Mouse (Mus musculus) monocyte, adult 5-6 weeks (primary cell): ENCODE data around the gene Arfip2. TPM values are rescaled to one million over a fixed set of nuclear protein-coding genes. Genes with fewer than 3 reads are reported as not detected.
A peak's percentile ranks its signal among the peaks of the same experiment; 100 is the strongest.

ENCODE experiments used
- ATAC-seq: fragments of 153-309, 156-312 bp; replicated peaks from 2 replicates; pipeline ENCODE4 v1.8.0; 2017; ENCODE audit warnings: mild to moderate bottlenecking; ENCODE audit not compliant: low TSS enrichment, insufficient number of reproducible peaks, severe bottlenecking, poor library complexity, low FRiP score
- total RNA-seq: library from RNA; stranded (forward); fragments of 200-1000, 200-491, 200-594 nt; gene quantifications from 3 replicates; pipeline ENCODE4 v1.2.3, GENCODE M21; 2017

Arfip2 gene
- total RNA-seq, 1 experiment from 2014 or later = 35.1 TPM

DNA sequence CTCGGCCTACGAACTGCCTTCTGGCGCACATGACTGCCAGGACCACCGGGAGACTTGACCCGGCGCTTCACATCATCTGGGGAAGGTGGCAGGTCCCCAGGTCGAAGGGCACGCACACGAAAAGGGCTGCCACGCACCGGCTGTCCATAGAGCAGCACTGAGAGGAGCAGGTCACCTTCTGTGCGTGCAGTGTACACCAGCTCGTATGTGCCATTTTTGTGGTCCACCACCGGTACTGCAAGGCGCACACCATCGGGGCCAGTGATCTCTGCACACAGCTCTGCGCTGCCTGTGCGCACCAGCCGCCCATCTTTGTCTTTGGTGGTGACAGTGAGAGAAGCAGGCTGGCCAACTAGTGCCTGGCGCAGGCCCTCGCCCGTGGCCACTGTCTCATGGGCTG, 22.4 kb downstream of the Arfip2 start:
- ATAC-seq = no peak

GRCm38 (mm10) chr7:105616561-105616960, 23.7 kb downstream of the Arfip2 start:
- no peak for ATAC-seq

GRCm38 (mm10) chr7:105615720-105616119, 24.5 kb downstream of the Arfip2 start:
- no peak for ATAC-seq

DNA sequence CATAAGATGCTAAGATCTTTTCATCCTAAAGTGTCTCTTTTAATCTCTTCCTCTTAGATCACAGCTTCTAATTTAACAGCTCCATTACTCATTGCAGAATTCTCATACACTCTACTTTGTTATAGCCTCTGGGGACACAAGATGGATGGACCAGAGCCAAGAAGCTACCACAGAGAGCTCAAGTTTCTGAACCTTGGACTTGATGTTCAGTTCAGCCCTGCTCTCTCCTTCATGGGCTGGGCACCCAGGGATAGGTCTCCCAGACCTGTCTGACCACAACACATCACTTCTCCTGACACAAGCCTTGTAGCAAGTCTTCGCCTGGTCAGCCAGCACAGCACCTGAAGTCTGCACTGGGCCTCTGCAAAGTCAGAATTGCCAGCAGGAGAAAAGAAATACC, 25.8 kb downstream of the Arfip2 start:
- ATAC-seq = no peak

GRCm38 (mm10) chr7:105611767-105612166, 28.4 kb downstream of the Arfip2 start:
- no peak for ATAC-seq

DNA sequence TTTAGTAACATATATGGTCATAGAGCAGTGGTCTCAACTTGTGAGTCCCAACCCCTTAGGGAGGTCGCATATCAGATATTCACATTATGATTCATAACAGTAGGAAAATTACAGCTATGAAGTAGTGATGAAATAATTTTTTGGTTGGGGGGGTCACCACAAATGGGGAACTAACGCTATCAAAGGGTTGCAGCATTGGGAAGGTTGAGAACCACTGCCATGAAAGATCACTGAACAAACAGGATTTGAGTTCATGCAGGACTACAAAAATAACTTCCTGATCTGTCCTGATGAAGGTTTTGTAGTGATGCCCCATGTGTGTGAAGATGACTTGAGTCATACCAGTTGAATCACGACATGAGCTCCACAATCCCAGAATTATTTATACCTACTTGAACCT, 31.7 kb downstream of the Arfip2 start:
- ATAC-seq = no peak

GRCm38 (mm10) chr7:105602860-105603623, 37.2 kb downstream of the Arfip2 start:
- ATAC-seq = peak; percentile 71

- no peak for ATAC-seq
Observed at GRCm38 (mm10) chr7:105590097-105590496, 50.1 kb downstream of the Arfip2 start.

DNA sequence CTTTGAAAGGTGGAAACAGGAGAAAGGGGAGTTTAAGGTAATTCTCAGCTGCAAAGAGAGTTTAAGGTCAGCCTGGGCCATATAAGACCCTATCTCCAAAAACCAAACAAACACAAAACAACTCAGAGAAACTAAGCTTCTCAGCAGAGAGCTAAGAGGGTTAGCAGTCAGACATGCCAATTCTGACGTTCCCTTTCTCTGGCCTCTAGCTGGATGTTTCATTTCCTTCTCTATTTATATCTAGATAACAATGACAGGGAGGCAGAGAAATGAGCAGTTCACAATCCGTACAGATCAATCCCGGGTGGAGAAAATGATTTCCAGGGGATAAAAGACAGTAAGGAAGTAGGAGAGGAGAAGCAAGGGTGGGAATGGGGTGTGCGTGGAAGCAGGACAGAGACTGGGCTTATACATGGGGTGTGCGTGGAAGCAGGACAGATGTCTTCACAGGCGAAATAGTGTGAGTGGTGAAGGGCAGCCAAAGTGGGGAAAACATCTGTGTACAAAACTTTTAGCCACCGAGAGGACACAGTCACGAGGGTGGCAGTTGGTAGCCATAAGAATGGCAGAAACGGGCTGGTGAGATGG, 51.8 kb downstream of the Arfip2 start:
- ATAC-seq = no peak

Other genes starting within 250 kb of the Arfip2 start
- gene Fam160a2, start 240.4 kb downstream of the Arfip2 start, total RNA-seq = 11.8 to 20.1 TPM (median 19.5 TPM) in 3 replicates
- not detected in 3 replicates for gene Cnga4, start 235.8 kb downstream of the Arfip2 start, total RNA-seq
- not detected in 3 replicates for gene Cckbr, start 214.7 kb downstream of the Arfip2 start, total RNA-seq
- gene Cavin3, start 158.1 kb downstream of the Arfip2 start, total RNA-seq = not detected in 3 replicates
- 20.2 to 29.2 TPM (median 28.0 TPM) in 3 replicates for gene Smpd1, start 86.1 kb downstream of the Arfip2 start, total RNA-seq
- gene Apbb1, start 58.8 kb downstream of the Arfip2 start, total RNA-seq = 6.0 to 25.3 TPM (median 10.9 TPM) in 3 replicates
- not detected in 3 replicates for gene Hpx, start 40.3 kb downstream of the Arfip2 start, total RNA-seq
- 4.9 to 26.3 TPM (median 23.4 TPM) in 3 replicates for gene Trim3, start 6.8 kb downstream of the Arfip2 start, total RNA-seq
- gene Timm10b, start 360 bp downstream of the Arfip2 start, total RNA-seq = 57.4 to 73.7 TPM (median 68.2 TPM) in 3 replicates
- 1.5 to 7.3 TPM (median 2.1 TPM) in 3 replicates for gene Gm45799, start 136 bp upstream of the Arfip2 start, total RNA-seq
- 1.6 to 6.3 TPM (median 5.8 TPM) in 3 replicates for gene Dnhd1, start 10.4 kb upstream of the Arfip2 start, total RNA-seq
- 105 to 145 TPM (median 128 TPM) in 3 replicates for gene Ilk, start 96.2 kb upstream of the Arfip2 start, total RNA-seq
- gene Rrp8, start 97.0 kb upstream of the Arfip2 start, total RNA-seq = 9.4 to 15.5 TPM (median 14.7 TPM) in 3 replicates
- gene Taf10, start 103.9 kb upstream of the Arfip2 start, total RNA-seq = 113 to 187 TPM (median 117 TPM) in 3 replicates
- 13.5 to 25.3 TPM (median 22.9 TPM) in 3 replicates for gene Tpp1, start 111.8 kb upstream of the Arfip2 start, total RNA-seq
- gene Dchs1, start 147.2 kb upstream of the Arfip2 start, total RNA-seq = not detected in 3 replicates
- 12.5 to 18.7 TPM (median 17.9 TPM) in 3 replicates for gene Mrpl17, start 170.7 kb upstream of the Arfip2 start, total RNA-seq